Mouse (Mus musculus): ENCODE results near the gene Rap1gap2. TPM values are rescaled to one million over a fixed set of nuclear protein-coding genes. Genes with fewer than 3 reads are reported as not detected.

The Rap1gap2 gene
- polyA plus RNA-seq, 1 experiment = 9.9 TPM

DNA sequence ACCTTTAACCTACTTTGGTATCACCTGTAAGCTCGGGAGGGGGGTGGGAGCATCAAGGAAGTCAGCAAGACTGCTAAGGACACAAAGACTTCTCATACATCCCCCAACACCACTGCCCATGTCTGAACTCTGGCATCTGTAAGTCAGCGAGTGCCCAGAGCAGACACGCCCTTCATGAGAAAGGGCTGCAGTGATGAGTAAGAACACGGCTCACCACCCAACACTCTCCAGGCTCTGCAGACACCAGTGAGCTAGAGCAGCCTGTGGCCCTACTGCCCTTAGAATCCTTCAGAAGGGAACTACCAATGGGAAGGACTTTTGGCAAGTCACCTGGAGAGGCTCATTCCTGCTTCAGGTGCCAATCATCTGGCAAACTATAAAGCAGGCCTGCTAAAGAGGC lies 168.3 kb downstream of the Rap1gap2 start:
- Histone ChIP-seq H3K27ac (ENCODE audit: control insufficient read depth, insufficient read depth, low read depth, low read length, poor library complexity) (no peak overlapping the region), H3K4me3 (replicated peaks; ENCODE audit: control insufficient read depth, low read depth, low read length) (no peak overlapping the region), H3K4me1 (ENCODE audit: control insufficient read depth, insufficient read depth, low read length) (no peaks in the 10 kb centered on the region)
- TF ChIP-seq CTCF (IDR thresholded peaks at IDR 0.05; ENCODE audit: control insufficient read depth, insufficient read depth, low read length) (no peak), POLR2A (IDR thresholded peaks at IDR 0.05; ENCODE audit: borderline replicate concordance, control insufficient read depth, low read depth, low read length) (no peak)
- 88% methylated on average over 4 of the region's 4 CpGs for WGBS

DNA sequence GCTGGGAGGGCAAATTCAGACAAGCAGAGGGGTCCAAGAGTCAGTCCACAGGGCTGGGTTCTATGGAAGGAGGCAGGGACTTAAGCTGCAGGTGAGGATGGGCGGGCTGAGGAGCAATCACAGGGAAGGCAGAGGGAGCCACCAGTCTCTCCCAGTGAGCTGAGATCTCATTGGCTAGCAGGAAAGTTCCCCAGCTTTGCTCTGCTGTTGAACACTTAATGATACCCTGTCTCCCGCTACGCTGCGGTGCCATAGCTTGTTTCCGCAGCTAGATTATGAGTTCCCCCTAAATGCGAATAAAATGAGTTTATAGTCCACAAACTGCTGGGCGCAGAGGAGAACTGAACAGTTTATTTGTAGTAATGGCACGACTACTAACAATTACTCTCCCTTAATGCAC lies 170.6 kb downstream of the Rap1gap2 start:
- no peak overlapping the region for H3K4me3 ChIP-seq (replicated peaks; ENCODE audit: control insufficient read depth, low read depth, low read length)
- TF ChIP-seq CTCF (IDR thresholded peaks at IDR 0.05; ENCODE audit: control insufficient read depth, insufficient read depth, low read length) = no peak
- no peak for TF ChIP-seq POLR2A (IDR thresholded peaks at IDR 0.05; ENCODE audit: borderline replicate concordance, control insufficient read depth, low read depth, low read length)

DNA sequence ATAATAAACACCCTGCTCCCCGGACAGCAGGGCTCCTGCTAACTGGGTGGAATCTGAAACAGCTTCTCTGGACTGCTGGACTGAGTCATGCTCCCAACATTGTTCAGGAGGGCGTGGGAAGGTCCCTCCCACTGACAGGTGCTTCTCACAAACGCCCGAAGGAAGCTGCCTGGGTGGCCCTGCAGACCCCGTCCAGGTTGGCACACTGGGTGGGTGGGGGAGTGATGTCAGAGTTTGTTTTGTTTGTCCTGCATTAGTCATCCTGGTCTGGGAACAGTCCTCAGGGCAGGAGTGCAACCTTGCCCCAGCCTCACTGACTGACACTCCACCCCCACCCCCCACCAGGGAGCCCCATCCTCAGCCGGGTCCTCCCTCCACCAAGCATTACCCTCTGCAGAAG lies 171.5 kb downstream of the Rap1gap2 start:
- 71% methylated on average over 6 of the region's 6 CpGs for WGBS
- Histone ChIP-seq H3K4me1 (ENCODE audit: control insufficient read depth, insufficient read depth, low read length) (no peaks in the 10 kb centered on the region), H3K4me3 (replicated peaks; ENCODE audit: control insufficient read depth, low read depth, low read length) (no peak overlapping the region), H3K27ac (ENCODE audit: control insufficient read depth, insufficient read depth, low read depth, low read length, poor library complexity) (no peak overlapping the region)
- TF ChIP-seq CTCF (IDR thresholded peaks at IDR 0.05; ENCODE audit: control insufficient read depth, insufficient read depth, low read length) = no peak
- TF ChIP-seq POLR2A (IDR thresholded peaks at IDR 0.05; ENCODE audit: borderline replicate concordance, control insufficient read depth, low read depth, low read length) = no peak

More for the DNA sequence above, 170.6 kb downstream of the Rap1gap2 start:
- 80% methylated on average over 8 of the region's 8 CpGs for WGBS
- no peak overlapping the region for H3K27ac ChIP-seq (ENCODE audit: control insufficient read depth, insufficient read depth, low read depth, low read length, poor library complexity)
- no peaks in the 10 kb centered on the region for H3K4me1 ChIP-seq (ENCODE audit: control insufficient read depth, insufficient read depth, low read length)

DNA sequence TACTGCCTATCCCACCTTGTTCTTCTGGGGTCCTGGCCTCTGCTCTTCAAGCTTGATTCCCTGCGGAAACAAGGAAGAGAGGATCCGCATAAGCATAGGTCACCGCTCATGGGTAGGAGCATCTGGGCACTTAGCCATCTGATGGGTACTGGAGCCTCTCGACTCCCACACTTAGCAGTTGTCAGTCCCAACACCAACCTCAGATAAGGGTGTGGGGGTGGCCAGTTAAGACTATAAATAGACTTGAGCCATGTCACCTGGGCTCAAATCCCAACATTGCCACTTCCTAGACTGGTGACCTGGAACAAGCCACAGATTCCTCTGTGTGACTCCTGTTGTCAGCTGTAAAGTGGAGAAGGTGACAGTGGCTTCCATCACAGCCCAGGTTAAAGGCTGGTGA lies 172.5 kb downstream of the Rap1gap2 start:
- Histone ChIP-seq H3K4me1 (ENCODE audit: control insufficient read depth, insufficient read depth, low read length) (no peaks in the 10 kb centered on the region), H3K4me3 (replicated peaks; ENCODE audit: control insufficient read depth, low read depth, low read length) (no peak overlapping the region), H3K27ac (ENCODE audit: control insufficient read depth, insufficient read depth, low read depth, low read length, poor library complexity) (no peak overlapping the region)
- WGBS = 81% methylated on average over 4 of the region's 4 CpGs
- no peak for TF ChIP-seq POLR2A (IDR thresholded peaks at IDR 0.05; ENCODE audit: borderline replicate concordance, control insufficient read depth, low read depth, low read length)
- TF ChIP-seq CTCF (IDR thresholded peaks at IDR 0.05; ENCODE audit: control insufficient read depth, insufficient read depth, low read length) = no peak

DNA sequence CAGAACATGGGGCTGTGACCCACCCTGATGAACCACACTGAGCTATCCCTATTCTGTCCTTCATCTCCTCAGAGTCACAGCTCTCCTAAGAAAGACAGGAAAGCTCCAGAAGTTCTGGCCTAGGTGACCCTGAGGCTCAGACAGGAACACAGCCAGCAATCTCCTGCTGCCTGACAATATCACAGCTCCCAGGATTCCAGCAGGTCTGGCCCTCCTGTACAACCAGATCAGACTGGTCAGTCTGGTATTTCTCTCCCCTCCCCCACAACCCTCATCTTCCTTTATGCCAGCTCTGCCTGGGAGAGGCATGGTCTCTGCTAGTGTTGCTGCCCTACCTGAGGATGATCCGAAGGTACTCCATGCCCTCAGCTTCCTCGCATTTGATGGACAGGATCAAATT lies 175.3 kb downstream of the Rap1gap2 start:
- Histone ChIP-seq H3K4me3 (replicated peaks; ENCODE audit: control insufficient read depth, low read depth, low read length) (no peak overlapping the region), H3K4me1 (ENCODE audit: control insufficient read depth, insufficient read depth, low read length) (no peaks in the 10 kb centered on the region), H3K27ac (ENCODE audit: control insufficient read depth, insufficient read depth, low read depth, low read length, poor library complexity) (no peak overlapping the region)
- WGBS = 85% methylated on average over 2 of the region's 2 CpGs
- no peak for TF ChIP-seq POLR2A (IDR thresholded peaks at IDR 0.05; ENCODE audit: borderline replicate concordance, control insufficient read depth, low read depth, low read length)
- TF ChIP-seq CTCF (IDR thresholded peaks at IDR 0.05; ENCODE audit: control insufficient read depth, insufficient read depth, low read length) = no peak

DNA sequence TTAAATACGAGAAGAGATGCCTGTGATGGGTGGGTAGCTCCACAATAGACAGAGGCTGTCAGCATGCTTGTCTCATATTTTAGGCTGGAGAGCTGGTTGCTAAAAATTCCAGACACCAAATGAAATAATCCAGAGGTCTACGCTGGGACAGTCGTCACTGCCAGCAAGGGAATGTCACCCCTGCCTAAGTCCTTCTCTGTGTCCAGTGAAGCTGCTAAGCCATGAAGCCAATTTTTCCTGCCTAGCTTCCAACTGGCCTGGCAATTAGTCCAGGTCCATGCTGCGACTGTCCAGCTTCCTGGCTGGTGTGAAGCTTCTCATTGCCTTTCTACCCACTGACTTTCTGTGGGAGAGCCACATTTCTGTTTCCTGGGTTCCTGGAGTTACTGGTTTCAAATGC lies 177.7 kb downstream of the Rap1gap2 start:
- TF ChIP-seq POLR2A (IDR thresholded peaks at IDR 0.05; ENCODE audit: borderline replicate concordance, control insufficient read depth, low read depth, low read length) = no peak
- TF ChIP-seq CTCF (IDR thresholded peaks at IDR 0.05; ENCODE audit: control insufficient read depth, insufficient read depth, low read length) = no peak
- Histone ChIP-seq H3K27ac (ENCODE audit: control insufficient read depth, insufficient read depth, low read depth, low read length, poor library complexity) (no peak overlapping the region), H3K4me3 (replicated peaks; ENCODE audit: control insufficient read depth, low read depth, low read length) (no peak overlapping the region), H3K4me1 (ENCODE audit: control insufficient read depth, insufficient read depth, low read length) (no peaks in the 10 kb centered on the region)
- 75% methylated on average over 4 of the region's 4 CpGs for WGBS

DNA sequence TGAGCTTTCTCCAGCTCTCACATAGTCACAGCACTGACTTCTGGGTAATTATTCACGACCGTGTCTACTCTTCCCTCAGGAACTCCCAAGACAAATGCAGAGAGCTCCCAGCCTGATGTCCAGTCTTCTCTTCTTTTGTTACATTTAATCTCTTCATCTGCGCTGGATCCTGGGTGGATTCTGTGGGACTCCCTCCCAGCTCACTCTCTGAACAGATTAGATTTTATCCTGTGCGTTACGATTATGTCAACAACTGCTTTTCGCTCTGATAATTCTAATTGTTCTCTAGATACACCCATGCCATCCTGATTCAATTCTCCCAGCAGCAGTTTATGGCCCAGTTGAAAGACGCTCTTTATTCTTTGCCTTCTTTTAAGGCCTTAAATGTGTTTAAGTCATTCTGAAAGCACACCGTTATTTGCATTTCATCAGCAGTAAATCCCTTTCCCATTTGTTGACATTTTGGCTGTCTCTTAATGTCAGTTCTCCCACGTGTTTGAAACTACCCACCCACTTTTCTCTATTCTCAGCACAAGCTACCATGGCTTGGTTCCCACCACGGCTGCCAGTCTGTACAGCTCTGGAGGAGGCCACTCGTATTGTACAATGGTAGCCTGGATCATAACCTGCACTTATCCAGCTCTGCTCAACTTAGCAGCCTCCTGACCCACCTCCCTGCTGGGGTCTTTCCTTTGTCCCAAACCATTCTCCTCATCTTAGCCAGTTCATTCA lies 180.8 kb downstream of the Rap1gap2 start:
- WGBS = 78% methylated on average over 11 of the region's 11 CpGs
- Histone ChIP-seq H3K4me1 (ENCODE audit: control insufficient read depth, insufficient read depth, low read length) (no peaks in the 10 kb centered on the region), H3K27ac (ENCODE audit: control insufficient read depth, insufficient read depth, low read depth, low read length, poor library complexity) (no peak overlapping the region), H3K4me3 (replicated peaks; ENCODE audit: control insufficient read depth, low read depth, low read length) (no peak overlapping the region)
- TF ChIP-seq CTCF (IDR thresholded peaks at IDR 0.05; ENCODE audit: control insufficient read depth, insufficient read depth, low read length) = no peak
- TF ChIP-seq POLR2A (IDR thresholded peaks at IDR 0.05; ENCODE audit: borderline replicate concordance, control insufficient read depth, low read depth, low read length) = no peak

DNA sequence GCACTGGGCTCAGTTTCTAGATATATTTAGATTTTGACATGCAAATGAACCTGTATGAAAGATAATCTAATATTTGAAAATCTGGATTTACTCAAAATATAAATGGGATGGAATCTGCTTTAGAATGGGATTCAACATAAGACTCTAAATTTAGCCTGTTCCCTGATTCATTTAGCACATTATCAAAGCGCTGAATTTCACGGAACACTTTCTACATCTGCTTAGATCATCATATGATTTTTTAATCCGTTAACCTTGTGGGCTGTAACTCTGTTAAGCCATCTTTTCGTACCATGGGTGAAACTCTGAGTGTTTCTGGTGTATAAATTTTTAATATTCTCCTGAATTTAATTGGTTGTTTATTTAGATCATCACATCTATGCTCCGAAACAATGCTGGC lies 184.4 kb downstream of the Rap1gap2 start:
- no peaks in the 10 kb centered on the region for H3K4me1 ChIP-seq (ENCODE audit: control insufficient read depth, insufficient read depth, low read length)
- TF ChIP-seq CTCF (IDR thresholded peaks at IDR 0.05; ENCODE audit: control insufficient read depth, insufficient read depth, low read length) = no peak
- TF ChIP-seq POLR2A (IDR thresholded peaks at IDR 0.05; ENCODE audit: borderline replicate concordance, control insufficient read depth, low read depth, low read length) = no peak
- no peak overlapping the region for H3K4me3 ChIP-seq (replicated peaks; ENCODE audit: control insufficient read depth, low read depth, low read length)
- WGBS = 80% methylated on average over 5 of the region's 5 CpGs
- no peak overlapping the region for H3K27ac ChIP-seq (ENCODE audit: control insufficient read depth, insufficient read depth, low read depth, low read length, poor library complexity)

- WGBS = 67% methylated on average over 6 of the region's 6 CpGs
- Histone ChIP-seq H3K27ac (ENCODE audit: control insufficient read depth, insufficient read depth, low read depth, low read length, poor library complexity) (no peak overlapping the region), H3K4me3 (replicated peaks; ENCODE audit: control insufficient read depth, low read depth, low read length) (no peak overlapping the region), H3K4me1 (ENCODE audit: control insufficient read depth, insufficient read depth, low read length) (no peaks in the 10 kb centered on the region)
- TF ChIP-seq CTCF (IDR thresholded peaks at IDR 0.05; ENCODE audit: control insufficient read depth, insufficient read depth, low read length) (no peak), POLR2A (IDR thresholded peaks at IDR 0.05; ENCODE audit: borderline replicate concordance, control insufficient read depth, low read depth, low read length) (no peak)
These were observed 188.7 kb downstream of the Rap1gap2 start for GRCm38 (mm10) chr11:74422019-74422418.
